Mouse (Mus musculus) brown adipose tissue, adult 24 weeks (tissue): Measurements from ENCODE around the gene Olfr862. TPM values are rescaled to one million over a fixed set of nuclear protein-coding genes. Genes with fewer than 3 reads are reported as not detected.

ENCODE experiments used
- H3K27ac ChIP-seq: fragments of 200-500 bp; replicated peaks from 2 replicates; pipeline ENCODE4 v1.5.1; 2012; ENCODE audit warnings: low read depth, mild to moderate bottlenecking, low read length
- H3K4me1 ChIP-seq: fragments of 200-500 bp; 2 replicates; pipeline ENCODE4 v1.6.1; 2012; ENCODE audit warnings: low read length, mixed read lengths; ENCODE audit not compliant: control insufficient read depth, insufficient read depth, insufficient read length
- H3K4me3 ChIP-seq: fragments of 200-500 bp; 2 replicates; pipeline ENCODE4 v1.5.1; 2012; ENCODE audit warnings: low read depth, mild to moderate bottlenecking, low read length, moderate library complexity; ENCODE audit not compliant: insufficient read depth
- polyA plus RNA-seq: library from polyadenylated mRNA; stranded (reverse); fragments of >200 nt; gene quantifications from 2 replicates; pipeline ENCODE4 v1.2.4, GENCODE M21; 2012; ENCODE audit not compliant: missing spikeins, insufficient read depth, insufficient read length

Gene Olfr862
- not detected in 2 replicates for polyA plus RNA-seq

GRCm38 (mm10) chr9:19887904-19888303 is at the start of gene Olfr862:
TSS of gene Olfr862 (minus strand) at chr9:19888004.
- H3K27ac ChIP-seq: no peak within 1 kb of the TSS
- H3K4me3 ChIP-seq: no peak within 1 kb of the TSS
- no peaks in the 10 kb centered on the region for H3K4me1 ChIP-seq

DNA sequence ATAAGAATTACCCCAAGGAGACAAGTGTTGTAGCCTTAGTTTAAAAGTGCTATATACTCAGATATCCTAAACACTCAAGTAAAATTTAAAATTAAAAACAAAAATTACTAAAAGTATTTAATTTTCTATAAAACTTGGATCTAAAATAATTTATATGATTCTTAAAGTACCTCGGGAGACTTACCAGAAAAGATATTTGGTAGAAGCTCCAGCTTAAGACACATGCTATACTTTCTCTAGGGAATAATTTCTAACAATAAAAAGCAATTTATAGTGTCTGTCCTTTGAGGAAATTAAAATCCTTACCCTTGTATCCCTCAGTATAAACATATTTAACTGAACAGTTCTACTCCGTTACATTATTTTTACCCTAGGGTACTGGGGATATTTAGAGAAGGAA is 28.8 kb upstream of the Olfr862 start, which contains the start of gene Olfr77:
Olfr77 (plus strand) TSS at position 301 of the 400 bp plus-strand sequence.
- no peak within 1 kb of the TSS for H3K4me3 ChIP-seq
- H3K27ac ChIP-seq: no peak within 1 kb of the TSS
- no peaks in the 10 kb centered on the region for H3K4me1 ChIP-seq

- no peak overlapping the region for H3K4me3 ChIP-seq
- H3K27ac ChIP-seq: no peak overlapping the region
- H3K4me1 ChIP-seq: no peaks in the 10 kb centered on the region
Observed at GRCm38 (mm10) chr9:19911170-19911569, 23.4 kb upstream of the Olfr862 start.

GRCm38 (mm10) chr9:19849647-19850046 is 38.2 kb downstream of the Olfr862 start, which contains the start of gene Olfr860:
TSS of gene Olfr860 (minus strand) at chr9:19849747.
- no peak within 1 kb of the TSS for H3K27ac ChIP-seq
- H3K4me3 ChIP-seq: no peak within 1 kb of the TSS
- H3K4me1 ChIP-seq: no peaks in the 10 kb centered on the region

Other genes starting within 250 kb of the Olfr862 start
- gene Olfr857, start 178.6 kb downstream of the Olfr862 start, polyA plus RNA-seq: not detected in 2 replicates
- gene Olfr58, start 107.7 kb downstream of the Olfr862 start, polyA plus RNA-seq: not detected in 2 replicates
- not detected in 2 replicates for gene Olfr859, start 83.1 kb downstream of the Olfr862 start, polyA plus RNA-seq
- not detected in 2 replicates for gene Olfr860, start 38.3 kb downstream of the Olfr862 start, polyA plus RNA-seq
- not detected in 2 replicates for gene Olfr77, start 28.9 kb upstream of the Olfr862 start, polyA plus RNA-seq
- not detected in 2 replicates for gene Olfr866, start 140.0 kb upstream of the Olfr862 start, polyA plus RNA-seq
- not detected in 2 replicates for gene Olfr867, start 169.6 kb upstream of the Olfr862 start, polyA plus RNA-seq
- not detected in 2 replicates for gene Olfr868, start 210.6 kb upstream of the Olfr862 start, polyA plus RNA-seq
- gene Olfr869, start 241.0 kb upstream of the Olfr862 start, polyA plus RNA-seq: not detected in 2 replicates